Mouse (Mus musculus) telencephalon, adult 2 months (tissue): ENCODE measurements around the gene Lef1.

Experiments used
- DNase-seq: peaks from one replicate; pipeline ENCODE4 v3.0.0-alpha.2; 2011; ENCODE audit warnings: low read depth, low spot score

The Lef1 gene

DNA sequence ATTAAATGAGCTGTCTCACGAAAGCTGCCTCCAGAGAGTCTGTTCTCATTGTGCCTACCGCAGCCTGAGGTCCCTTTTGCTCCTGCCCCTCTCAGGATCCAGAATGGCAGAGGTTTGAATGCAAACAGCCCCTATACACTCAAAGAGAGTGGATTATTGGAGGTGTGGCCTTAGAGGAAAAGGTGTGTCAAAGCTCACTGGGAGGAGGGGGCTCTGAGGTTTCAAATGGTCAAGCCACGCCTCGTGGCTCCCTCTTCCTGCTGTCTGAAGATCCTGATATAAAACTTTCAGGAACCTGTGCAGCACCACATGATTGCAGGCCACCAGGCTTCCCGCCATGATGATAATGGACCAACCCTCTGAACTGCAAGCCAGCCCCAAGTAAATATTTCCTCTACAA is 137.6 kb downstream of the Lef1 start:
- no peak for DNase-seq

GRCm38 (mm10) chr3:131248444-131248843 is 138.2 kb downstream of the Lef1 start:
- no peak for DNase-seq

GRCm38 (mm10) chr3:131250283-131250682 is 140.0 kb downstream of the Lef1 start:
- no peak for DNase-seq

DNA sequence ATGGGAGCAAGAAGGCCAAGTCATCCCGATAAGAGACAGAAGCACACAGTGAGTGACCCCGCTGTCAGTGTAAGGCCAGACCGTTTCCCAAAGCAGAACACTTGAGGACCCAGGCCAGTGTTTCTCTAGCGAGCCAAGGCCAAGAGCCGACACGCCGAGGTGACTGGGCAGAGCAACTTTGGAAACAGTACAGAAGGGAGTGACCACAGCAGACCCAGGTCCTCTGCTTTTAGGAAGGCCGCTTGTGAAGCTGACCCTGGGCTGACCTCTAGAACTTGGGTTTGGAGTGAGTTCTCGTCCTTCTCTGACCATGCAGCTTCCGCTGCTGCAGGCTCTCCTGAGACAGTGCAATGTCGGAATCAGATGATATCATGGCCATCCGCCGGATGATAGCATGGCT is 140.7 kb downstream of the Lef1 start:
- no peak for DNase-seq

GRCm38 (mm10) chr3:131251601-131252000 is 141.3 kb downstream of the Lef1 start:
- no peak for DNase-seq

DNA sequence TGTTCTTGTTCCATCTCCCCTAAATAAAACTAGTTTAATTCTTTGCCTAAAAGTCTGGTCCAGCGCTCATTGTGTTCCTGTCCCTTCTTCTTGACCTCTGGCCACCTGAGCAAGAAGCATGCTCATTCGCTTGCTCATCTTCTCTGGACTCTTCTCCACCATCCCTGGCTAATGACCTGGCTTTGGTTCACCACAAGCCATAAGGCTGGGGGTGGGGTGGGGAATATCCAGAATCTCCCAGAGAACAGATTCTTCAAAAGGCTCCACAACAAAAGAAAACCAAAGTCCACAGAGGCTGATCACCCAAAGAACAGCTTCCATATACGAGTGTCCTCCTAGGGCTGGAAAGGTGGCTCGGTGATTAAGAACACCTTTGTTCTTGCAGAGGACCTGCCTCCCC is 144.7 kb downstream of the Lef1 start:
- DNase-seq, result no peak

DNA sequence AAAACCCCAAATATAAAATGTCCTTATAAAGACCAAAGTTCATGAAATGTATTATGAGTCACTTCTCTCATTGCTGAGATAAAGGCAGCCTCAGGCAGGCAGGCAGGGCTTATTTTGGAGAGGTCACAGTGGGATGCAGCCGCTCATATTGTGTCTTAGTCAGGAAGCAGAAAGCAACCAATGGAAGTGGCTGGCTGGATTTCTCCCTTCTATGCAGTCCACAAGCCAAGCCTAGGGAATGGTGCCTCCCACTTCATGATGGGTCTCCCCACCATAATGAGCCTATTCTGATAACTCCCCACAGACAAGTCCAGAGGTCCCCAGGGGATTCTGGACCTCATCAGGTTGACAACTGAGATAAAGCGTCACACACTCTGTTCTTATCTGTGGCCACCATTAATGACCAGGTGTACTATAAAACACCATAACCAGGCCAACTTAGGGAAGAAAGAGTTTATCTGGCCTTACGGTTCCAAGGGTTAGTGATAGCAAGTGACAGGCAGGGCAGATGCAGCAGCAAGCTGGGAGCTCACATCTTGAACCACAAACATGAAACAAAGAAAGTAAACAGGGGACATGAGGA is 145.2 kb downstream of the Lef1 start:
- DNase-seq, result no peak

GRCm38 (mm10) chr3:131258921-131259320 is 148.7 kb downstream of the Lef1 start:
- no peak for DNase-seq

DNA sequence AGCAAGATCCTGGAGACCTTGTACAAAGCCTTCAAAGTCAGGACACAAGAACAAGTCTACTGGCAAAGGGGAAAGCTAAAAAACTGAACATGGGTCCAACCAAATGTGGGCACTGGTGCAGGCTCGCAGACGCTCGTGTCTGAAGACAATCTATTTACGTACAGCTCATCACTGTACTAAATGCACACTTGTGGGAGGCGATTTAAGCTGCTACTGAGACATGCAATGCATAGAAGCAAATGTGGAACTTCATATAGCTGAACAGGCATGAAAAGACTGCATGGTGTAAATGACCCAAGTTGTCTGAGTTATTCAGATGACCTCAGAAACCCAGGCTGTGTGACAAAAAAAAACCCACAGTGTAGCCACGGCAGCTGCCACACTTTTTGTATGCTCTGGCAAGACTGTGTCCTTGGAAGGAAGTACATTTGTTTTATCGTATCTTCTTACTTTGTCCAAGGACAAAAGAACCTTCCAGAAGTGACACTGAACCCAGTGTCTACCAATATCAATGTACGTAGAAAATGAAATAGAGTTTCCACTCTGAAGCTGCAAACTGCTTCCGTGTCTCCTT is 149.2 kb downstream of the Lef1 start:
- no peak for DNase-seq

GRCm38 (mm10) chr3:131260418-131260817 is 150.1 kb downstream of the Lef1 start:
- no peak for DNase-seq

DNA sequence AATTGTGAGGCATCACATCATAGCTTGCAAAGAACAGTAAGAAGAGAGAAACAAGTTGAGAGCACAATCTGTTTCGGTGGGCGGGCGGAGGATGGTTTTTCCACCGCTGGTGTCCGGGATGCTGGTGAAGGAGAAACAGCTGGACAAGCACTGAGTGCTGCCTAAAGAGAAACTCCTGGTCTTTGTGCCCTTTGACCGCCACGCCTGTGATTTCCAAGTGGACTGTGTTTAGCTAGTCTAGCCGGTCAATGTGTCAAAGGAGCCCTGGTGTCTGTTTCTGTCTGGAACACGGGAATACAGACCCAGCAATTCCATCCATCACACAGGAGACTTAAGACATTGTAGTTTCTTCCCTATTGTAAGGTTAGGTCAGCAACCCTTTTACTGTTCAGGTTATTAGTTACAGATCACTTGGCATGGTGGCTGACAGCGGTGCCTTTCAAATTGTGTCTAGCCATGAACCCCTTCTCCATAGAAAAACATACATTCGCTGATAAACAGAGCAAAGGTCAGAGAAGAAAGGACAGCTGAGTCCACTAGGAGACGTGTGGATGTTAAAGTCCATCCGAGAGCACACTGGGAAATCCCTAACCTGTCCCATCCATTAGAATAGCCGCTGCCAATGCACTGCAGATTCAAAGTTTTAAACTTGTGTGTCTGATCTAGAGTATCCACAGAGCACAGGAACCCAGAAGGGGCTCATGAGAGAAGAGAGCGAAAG is 153.7 kb downstream of the Lef1 start:
- DNase-seq, result no peak

GRCm38 (mm10) chr3:131265516-131265915 is 155.2 kb downstream of the Lef1 start:
- no peak for DNase-seq

GRCm38 (mm10) chr3:131266366-131267050 is 156.2 kb downstream of the Lef1 start:
- DNase-seq, result no peak

GRCm38 (mm10) chr3:131270381-131270780 is 160.1 kb downstream of the Lef1 start:
- DNase-seq, result no peak

DNA sequence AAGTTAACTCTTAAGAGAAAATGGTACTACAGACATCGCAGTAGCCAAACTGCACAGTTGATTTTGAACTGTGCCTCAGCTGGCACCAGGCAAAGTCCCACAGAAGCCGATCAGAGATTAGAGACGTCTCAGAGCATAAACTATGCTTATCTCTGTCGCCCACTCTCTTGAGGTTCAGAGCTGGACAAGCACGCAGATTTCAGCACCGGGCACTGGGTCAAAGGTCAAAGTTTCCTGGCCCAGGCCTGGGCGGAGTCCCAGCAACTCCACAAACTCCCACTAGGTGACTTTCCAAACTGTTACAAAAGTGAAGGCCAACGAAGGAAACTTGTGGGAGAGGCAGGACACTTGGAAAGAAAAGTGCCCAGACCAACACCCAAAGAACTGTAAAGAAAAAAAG is 160.9 kb downstream of the Lef1 start:
- DNase-seq, result no peak

GRCm38 (mm10) chr3:131271559-131272373 is 161.5 kb downstream of the Lef1 start, which contains the start of gene Hadh:
TSS of gene Hadh (minus strand) at chr3:131272101.
- DNase-seq, result peak; percentile 50

GRCm38 (mm10) chr3:131272374-131273100 is 162.3 kb downstream of the Lef1 start:
- DNase-seq, result no peak
